Mouse (Mus musculus): ENCODE data around the gene Eif4ebp2.

- no peak for TF ChIP-seq CTCF (IDR thresholded peaks at IDR 0.05; ENCODE audit: control insufficient read depth, insufficient read depth, insufficient read length)
- no peak for TF ChIP-seq USF1 (IDR thresholded peaks at IDR 0.05; ENCODE audit: low read depth)
Observed at GRCm38 (mm10) chr10:61415240-61415639, 37.2 kb downstream of the Eif4ebp2 start.
